Mouse (Mus musculus) limb, embryonic 14.5 days (tissue): ENCODE data around the gene Lims1. TPM values are rescaled to one million over a fixed set of nuclear protein-coding genes. Genes with fewer than 3 reads are reported as not detected.
A peak's percentile ranks its signal among the peaks of the same experiment; 100 is the strongest.

Experiments
- ATAC-seq: fragments of 200-750 bp; cut with Nextera tagmentation; 2 replicates; pipeline ENCODE4 v1.8.0; 2017; ENCODE audit warnings: low read depth, moderate number of reproducible peaks, moderate TSS enrichment; ENCODE audit not compliant: low FRiP score
- DNase-seq: peaks from one replicate; pipeline ENCODE4 v3.0.0-alpha.2; 2015; ENCODE audit warnings: low spot score
- H3K27ac ChIP-seq: fragments of 300-500 bp; sonication (generic); replicated peaks from 2 replicates; pipeline ENCODE4 v1.5.1; 2014; ENCODE audit warnings: low read depth, mild to moderate bottlenecking, low read length, moderate library complexity, mixed read lengths
- H3K27me3 ChIP-seq: fragments of 300-500 bp; sonication (generic); 2 replicates; pipeline ENCODE4 v1.6.1; 2014; ENCODE audit warnings: low read length, mixed read lengths; ENCODE audit not compliant: control insufficient read depth, insufficient read depth
- H3K36me3 ChIP-seq: fragments of 300-500 bp; sonication (generic); 2 replicates; pipeline ENCODE4 v1.6.1; 2014; ENCODE audit warnings: mild to moderate bottlenecking, low read length, moderate library complexity, mixed read lengths; ENCODE audit not compliant: control insufficient read depth, insufficient read depth
- H3K4me1 ChIP-seq: fragments of 300-500 bp; sonication (generic); 2 replicates; pipeline ENCODE4 v1.6.1; 2014; ENCODE audit warnings: antibody characterized with exemption, low read length, mixed read lengths; ENCODE audit not compliant: control insufficient read depth, insufficient read depth
- H3K4me2 ChIP-seq: fragments of 300-500 bp; sonication (generic); replicated peaks from 2 replicates; pipeline ENCODE4 v1.6.1; 2014; ENCODE audit warnings: low read depth, mild to moderate bottlenecking, low read length, moderate library complexity; ENCODE audit not compliant: severe bottlenecking
- H3K4me3 ChIP-seq: fragments of 300-500 bp; sonication (generic); replicated peaks from 2 replicates; pipeline ENCODE4 v1.5.1; 2014; ENCODE audit warnings: low read length
- H3K9ac ChIP-seq: fragments of 300-500 bp; sonication (generic); 2 replicates; pipeline ENCODE4 v1.6.1; 2014; ENCODE audit warnings: mild to moderate bottlenecking, low read depth, low read length, moderate library complexity; ENCODE audit not compliant: severe bottlenecking
- H3K9me3 ChIP-seq: fragments of 300-500 bp; sonication (generic); 2 replicates; pipeline ENCODE4 v1.6.1; 2016; ENCODE audit warnings: low read length; ENCODE audit not compliant: control insufficient read depth
- POLR2A ChIP-seq: fragments of 200-500 bp; IDR thresholded peaks from 2 replicates; pipeline ENCODE4 v1.8.0; 2012; ENCODE audit warnings: inconsistent platforms, mild to moderate bottlenecking, moderate library complexity, borderline replicate concordance; ENCODE audit not compliant: insufficient read depth, insufficient read length; ENCODE audit errors: extremely low read depth
- WGBS: fragments of 180-500 bp; shearing (Covaris S2); extraction: QIAGEN DNeasy Blood & Tissue Kit; methylation state at CpG from one replicate; pipeline ENCODE4 v1.1.7; 2014; 5-methylcytosine and 5-hydroxymethylcytosine counted together
- polyA plus RNA-seq, 2 experiments: library from polyadenylated mRNA; depleted of rRNA in 1 of 2; stranded (reverse) in 1 of 2; unstranded in 1 of 2; fragments of >200 nt; fragmentation: Nextera tagmentation in 1 of 2; extraction: Ambion mirVana in 1 of 2; gene quantifications; 2 replicates each; pipeline versions ENCODE4 v1.2.1 to v1.2.3; 2012 to 2014

The Lims1 gene
- polyA plus RNA-seq, 2 experiments, result 39.9 to 111 TPM

DNA sequence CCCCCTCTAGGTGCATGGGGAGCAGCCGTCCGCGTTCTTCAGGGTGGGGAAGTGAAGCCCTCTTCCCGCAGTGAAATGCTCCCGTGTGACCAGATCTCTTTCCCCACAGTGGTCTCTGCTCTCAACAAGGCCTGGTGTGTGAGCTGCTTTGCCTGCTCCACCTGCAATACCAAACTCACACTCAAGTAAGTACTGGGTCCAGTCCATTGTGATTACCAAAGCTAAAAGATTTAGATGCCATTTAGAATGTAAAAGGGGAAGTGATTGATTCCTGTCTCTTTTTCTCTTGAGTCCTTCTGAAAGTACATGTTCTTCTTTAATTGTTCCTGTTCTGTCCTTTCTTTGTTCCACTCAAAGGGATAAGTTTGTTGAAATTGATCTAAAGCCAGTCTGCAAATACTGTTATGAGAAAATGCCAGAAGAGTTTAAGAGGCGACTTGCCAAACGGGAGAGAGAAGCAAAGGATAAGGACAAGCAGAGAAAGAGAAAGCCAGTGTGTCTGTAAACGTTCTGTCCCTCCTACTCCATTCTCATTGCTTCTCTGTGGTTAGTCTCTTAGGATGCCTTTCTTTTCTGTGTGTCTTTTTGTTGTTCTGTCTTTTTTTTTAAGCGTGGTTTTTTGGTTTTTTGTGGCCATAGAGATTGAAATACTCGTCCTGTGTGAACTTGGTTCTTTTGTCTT lies 95.2 kb downstream of the Lims1 start:
- H3K4me2 ChIP-seq, result no peak overlapping the region
- H3K9ac ChIP-seq, result no peak overlapping the region
- TF ChIP-seq POLR2A, result no peak
- WGBS, result 86% methylated on average over 10 of the region's 10 CpGs
- DNase-seq (no peak), ATAC-seq (no peak)
- no peaks in the 10 kb centered on the region for H3K9me3 ChIP-seq
- no peaks in the 10 kb centered on the region for H3K4me1 ChIP-seq
- peaks cover 55% of the 10 kb centered on the region for H3K36me3 ChIP-seq
- no peak overlapping the region for H3K4me3 ChIP-seq
- no peak overlapping the region for H3K27ac ChIP-seq
- H3K27me3 ChIP-seq, result no peaks in the 10 kb centered on the region

DNA sequence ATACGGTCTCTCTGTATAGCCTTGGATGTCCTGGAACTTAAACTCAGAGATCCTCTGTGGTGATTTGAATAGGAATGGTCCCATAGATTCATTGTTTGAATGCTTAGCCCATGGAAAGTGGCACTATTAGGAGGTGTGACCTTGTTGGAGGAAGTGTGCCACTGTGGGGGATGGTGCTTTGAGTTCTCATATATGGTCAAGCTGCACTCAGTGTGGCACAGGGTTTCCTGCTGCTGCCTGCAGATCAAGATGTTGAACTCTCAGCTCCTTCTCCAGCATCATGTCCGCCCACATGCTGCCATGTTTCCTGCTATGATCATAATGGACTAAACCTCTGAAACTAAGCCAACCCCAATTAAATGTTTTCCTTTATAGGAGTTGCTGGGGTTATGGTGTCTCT lies 104.7 kb downstream of the Lims1 start:
- no peak overlapping the region for H3K9ac ChIP-seq
- no peak for ATAC-seq
- no peak overlapping the region for H3K4me2 ChIP-seq
- peaks cover 24% of the 10 kb centered on the region for H3K36me3 ChIP-seq
- H3K27ac ChIP-seq, result no peak overlapping the region
- DNase-seq, result no peak
- no peak overlapping the region for H3K4me3 ChIP-seq
- H3K9me3 ChIP-seq, result no peaks in the 10 kb centered on the region
- no peaks in the 10 kb centered on the region for H3K4me1 ChIP-seq
- no peaks in the 10 kb centered on the region for H3K27me3 ChIP-seq
- WGBS, result 88% methylated on average over 2 of the region's 2 CpGs
- no peak for TF ChIP-seq POLR2A

DNA sequence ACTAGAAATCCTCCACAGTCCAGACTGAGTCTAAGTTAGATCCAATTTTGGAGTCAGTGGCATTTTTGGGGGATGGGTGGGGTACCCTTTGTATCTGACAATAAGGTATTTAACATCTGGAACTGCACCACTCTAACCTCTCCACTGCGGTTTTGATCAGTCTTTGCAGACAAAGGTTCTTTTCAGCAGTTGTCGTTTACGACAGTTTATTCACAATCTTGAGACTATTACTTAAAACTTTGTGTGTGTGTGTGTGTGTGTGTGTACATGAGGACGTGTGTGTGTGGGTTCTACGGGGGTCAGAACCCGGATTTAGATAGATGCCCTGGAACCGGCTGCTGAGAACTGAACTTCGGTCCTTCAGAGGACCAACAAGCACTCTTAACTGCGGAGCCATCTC lies 122.6 kb downstream of the Lims1 start:
- no peaks in the 10 kb centered on the region for H3K36me3 ChIP-seq
- H3K4me2 ChIP-seq, result peak overlapping the region; percentile 60
- DNase-seq, result peak; percentile 49
- no peak for TF ChIP-seq POLR2A
- peak overlapping the region; percentile 96 for H3K27ac ChIP-seq
- H3K9ac ChIP-seq, result peak overlapping the region; percentile 96
- WGBS, result 18% methylated on average over 9 of the region's 9 CpGs
- H3K27me3 ChIP-seq, result no peaks in the 10 kb centered on the region
- ATAC-seq, result no peak
- no peaks in the 10 kb centered on the region for H3K9me3 ChIP-seq
- H3K4me1 ChIP-seq, result peaks cover 7% of the 10 kb centered on the region; the same call in 1 of the 2 replicates
- peak overlapping the region; percentile 97 for H3K4me3 ChIP-seq

DNA sequence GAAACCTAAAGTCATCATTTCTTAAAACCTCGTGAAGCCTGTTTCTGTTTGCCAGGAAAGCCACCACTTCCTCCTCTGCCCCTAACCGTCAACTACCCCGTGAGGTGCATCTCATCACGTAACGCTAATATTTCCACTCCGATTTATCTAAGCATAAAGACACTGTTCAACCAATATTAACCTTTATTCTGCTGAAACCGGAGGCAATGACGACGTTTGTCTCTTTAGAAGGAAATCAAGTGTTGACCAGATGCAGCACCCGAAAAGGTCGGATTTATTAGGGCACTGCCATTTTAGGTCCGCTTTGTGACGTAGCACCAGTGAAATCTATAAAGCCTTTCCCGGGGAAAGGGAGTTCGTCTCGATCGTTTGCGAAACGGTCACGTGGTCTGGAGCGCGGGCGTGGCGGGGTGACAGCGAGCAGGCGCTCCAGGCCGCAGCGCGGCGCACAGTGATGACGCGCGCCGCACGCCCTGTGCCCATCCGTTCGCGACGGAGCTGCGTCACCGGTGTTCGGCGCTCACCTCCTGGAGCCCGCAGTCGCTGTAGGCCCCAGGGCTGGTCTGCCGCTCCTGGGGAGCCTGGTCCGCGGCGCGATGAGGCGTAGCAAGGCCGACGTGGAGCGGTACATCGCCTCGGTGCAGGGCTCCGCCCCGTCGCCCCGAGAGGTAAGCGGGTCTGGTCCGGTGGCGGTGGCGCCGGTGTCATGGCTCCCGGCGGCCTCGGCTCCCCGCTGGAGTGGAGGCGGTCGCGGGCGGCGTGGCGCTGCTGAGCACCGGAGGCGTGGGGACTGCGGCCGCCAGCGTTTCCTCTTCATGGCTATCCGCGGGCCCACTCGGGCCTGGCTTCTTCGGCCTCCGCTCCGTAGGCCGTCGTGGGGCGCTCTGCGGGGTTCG lies 123.4 kb downstream of the Lims1 start, which contains the start of gene Ranbp2:
Ranbp2 (plus strand) TSS at position 537 of the 896 bp plus-strand sequence.
- no peaks in the 10 kb centered on the region for H3K27me3 ChIP-seq
- DNase-seq, result peak; percentile 97
- H3K4me1 ChIP-seq, result peaks cover 7% of the 10 kb centered on the region; the same call in 1 of the 2 replicates
- ATAC-seq, result peak; percentile 99
- TF ChIP-seq POLR2A, result 0 out of 2 replicates have a peak, but pooled peaks have one; percentile 75
- WGBS, result 1% methylated on average over 55 of the region's 91 CpGs
- peak within 1 kb of the TSS; percentile 97 for H3K4me3 ChIP-seq
- no peaks in the 10 kb centered on the region for H3K36me3 ChIP-seq
- H3K27ac ChIP-seq, result peak within 1 kb of the TSS; percentile 96
- peak within 1 kb of the TSS; percentile 96 for H3K9ac ChIP-seq
- H3K9me3 ChIP-seq, result no peaks in the 10 kb centered on the region
- peak within 1 kb of the TSS; percentile 62 for H3K4me2 ChIP-seq

DNA sequence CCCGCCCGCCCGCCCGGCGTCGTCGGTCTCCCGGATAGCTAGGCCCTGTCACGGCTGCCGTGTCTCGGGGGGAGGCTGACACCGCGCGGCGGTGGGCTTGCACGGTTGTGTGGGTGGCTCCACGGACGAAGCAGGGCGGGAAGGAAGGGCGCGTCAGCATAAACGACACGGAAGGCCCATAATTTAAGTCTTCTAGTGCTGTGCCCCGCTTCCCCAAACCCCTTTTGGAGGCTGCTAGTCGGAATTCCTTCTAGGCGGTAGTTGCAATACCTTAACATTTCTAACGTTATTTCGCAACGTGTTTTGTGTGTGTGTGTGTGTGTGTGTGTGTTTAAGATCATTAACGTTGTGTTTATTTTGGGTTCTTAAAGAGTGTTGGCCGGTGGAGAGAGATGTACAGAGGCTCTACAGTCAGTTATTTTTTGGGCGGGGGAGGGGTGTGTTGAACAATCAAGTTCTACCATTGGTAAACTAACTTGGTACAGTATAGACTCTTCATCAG lies 124.1 kb downstream of the Lims1 start:
- peak overlapping the region; percentile 96 for H3K9ac ChIP-seq
- no peak for ATAC-seq
- no peak for TF ChIP-seq POLR2A

More for the DNA sequence above, 124.1 kb downstream of the Lims1 start:
- under 1% methylated on average over 24 of the region's 32 CpGs for WGBS
- Histone ChIP-seq H3K4me3 (peak overlapping the region; percentile 97), H3K4me1 (peaks cover 7% of the 10 kb centered on the region; the same call in 1 of the 2 replicates), H3K27ac (peak overlapping the region; percentile 96), H3K4me2 (peak overlapping the region; percentile 62), H3K36me3 (peaks cover 3% of the 10 kb centered on the region; the same call in 1 of the 2 replicates), H3K27me3 (no peaks in the 10 kb centered on the region), H3K9me3 (no peaks in the 10 kb centered on the region)
- DNase-seq, result peak; percentile 6
